In the genomic region with DNA sequence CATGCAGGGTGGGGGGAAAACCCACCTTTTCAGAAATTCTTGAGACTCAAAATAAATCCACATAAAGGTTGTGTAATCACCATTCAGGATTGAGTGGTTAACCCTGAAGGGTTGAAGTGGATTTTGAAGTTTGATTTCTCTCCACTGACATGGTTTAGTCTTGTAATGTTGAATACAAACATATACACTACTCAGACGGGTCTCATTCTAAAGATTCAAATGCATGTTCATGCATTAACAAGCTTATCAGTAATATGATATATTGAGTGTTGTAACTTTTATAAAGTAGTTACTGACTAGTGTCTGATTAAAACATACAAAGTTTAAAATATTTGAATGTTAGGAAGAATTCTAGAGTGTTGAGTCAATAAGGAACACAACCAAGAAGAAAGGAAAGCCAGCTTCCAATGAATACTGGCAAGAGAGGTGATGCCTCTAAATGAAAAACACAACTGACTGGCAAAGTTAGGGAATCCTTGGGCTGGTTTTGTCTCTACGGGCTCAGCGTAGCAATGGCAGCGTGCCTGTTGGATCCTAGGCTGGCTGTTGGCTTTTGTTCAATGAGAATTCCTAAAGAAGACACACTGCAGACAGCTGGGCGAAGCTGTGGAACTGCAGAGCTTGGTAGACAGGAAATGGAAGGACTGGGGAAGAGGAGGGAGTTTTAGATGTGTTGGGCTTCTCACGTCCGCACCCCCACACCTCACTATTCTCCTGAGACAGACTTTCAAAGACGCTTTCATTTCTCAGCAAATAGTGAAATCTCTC, we compare ENCODE assay signal across 10 mouse cellular contexts.
DNase-seq lines count a peak whose midpoint lies in the region; ATAC-seq and TF ChIP-seq lines count a peak whose summit lies in the region.
"Had no signal": no experiment of that assay in that cellular context is flagged by ENCODE, and none has a peak within 500 bp of the region (broad histone marks: within the 10 kb centered on the region; RNA-seq: fewer than 3 reads in every experiment).

No protein-coding gene starts in this region.

- WGBS in embryonic facial prominence, embryonic 14.5 days, result 72% methylated on average over 8 of the region's 8 CpGs
- WGBS in embryonic facial prominence, embryonic 10.5 days, result 89% methylated on average over 8 of the region's 8 CpGs
- WGBS in limb, embryonic 14.5 days, result 74% methylated on average over 8 of the region's 8 CpGs
- 95% methylated on average over 8 of the region's 8 CpGs for WGBS in limb, embryonic 10.5 days
- 89% methylated on average over 8 of the region's 8 CpGs for WGBS in hindbrain, embryonic 10.5 days
- WGBS in midbrain, embryonic 16.5 days, result 83% methylated on average over 8 of the region's 8 CpGs

- H3K4me3 ChIP-seq in embryonic facial prominence, embryonic 14.5 days (ENCODE audit: low read depth, low read length), result no peak overlapping the region
- H3K4me3 ChIP-seq in embryonic facial prominence, embryonic 10.5 days, result no peak overlapping the region
- no peak overlapping the region for H3K4me3 ChIP-seq in limb, embryonic 14.5 days (replicated peaks; ENCODE audit: low read length)
- no peak overlapping the region for H3K4me3 ChIP-seq in limb, embryonic 10.5 days
- no peak overlapping the region for H3K4me3 ChIP-seq in hindbrain, embryonic 10.5 days
- H3K4me3 ChIP-seq in midbrain, embryonic 16.5 days (ENCODE audit: low read depth, low read length), result no peak overlapping the region
- H3K4me3 ChIP-seq: neural tube, embryonic 12.5 days had no signal

- H3K27ac ChIP-seq in embryonic facial prominence, embryonic 14.5 days (replicated peaks; ENCODE audit: low read depth, low read length), result no peak overlapping the region
- H3K27ac ChIP-seq in embryonic facial prominence, embryonic 10.5 days (replicated peaks), result no peak overlapping the region
- no peak overlapping the region for H3K27ac ChIP-seq in limb, embryonic 14.5 days (replicated peaks; ENCODE audit: low read depth, low read length)
- H3K27ac ChIP-seq in limb, embryonic 10.5 days, result no peak overlapping the region
- H3K27ac ChIP-seq in hindbrain, embryonic 10.5 days, result no peak overlapping the region
- H3K27ac ChIP-seq in midbrain, embryonic 16.5 days (ENCODE audit: low read length), result no peak overlapping the region
- H3K27ac ChIP-seq: neural tube, embryonic 12.5 days had no signal

- ATAC-seq in embryonic facial prominence, embryonic 14.5 days (ENCODE audit: low read depth), result no peak
- no peak for ATAC-seq in limb, embryonic 14.5 days (ENCODE audit: low FRiP score, low read depth)
- ATAC-seq in midbrain, embryonic 16.5 days, result no peak

- no peaks in the 10 kb centered on the region for H3K4me1 ChIP-seq in embryonic facial prominence, embryonic 14.5 days (ENCODE audit: control insufficient read depth, insufficient read depth, low read length)
- no peaks in the 10 kb centered on the region for H3K4me1 ChIP-seq in embryonic facial prominence, embryonic 10.5 days
- no peaks in the 10 kb centered on the region for H3K4me1 ChIP-seq in limb, embryonic 14.5 days (ENCODE audit: control insufficient read depth, insufficient read depth, low read length)
- H3K4me1 ChIP-seq in limb, embryonic 10.5 days, result no peaks in the 10 kb centered on the region
- H3K4me1 ChIP-seq in hindbrain, embryonic 10.5 days (replicated peaks), result no peaks in the 10 kb centered on the region
- H3K4me1 ChIP-seq in midbrain, embryonic 16.5 days (ENCODE audit: control insufficient read depth, insufficient read depth, low read length), result no peaks in the 10 kb centered on the region
- H3K4me1 ChIP-seq: neural tube, embryonic 12.5 days had no signal

- no peak overlapping the region for H3K4me2 ChIP-seq in embryonic facial prominence, embryonic 14.5 days (ENCODE audit: low read depth, low read length)
- H3K4me2 ChIP-seq in limb, embryonic 14.5 days (replicated peaks; ENCODE audit: low read depth, low read length, severe bottlenecking), result no peak overlapping the region
- H3K4me2 ChIP-seq in midbrain, embryonic 16.5 days (ENCODE audit: low read length), result no peak overlapping the region
- H3K4me2 ChIP-seq: neural tube, embryonic 12.5 days had no signal

- DNase-seq in embryonic facial prominence, embryonic 14.5 days (ENCODE audit: low spot score), result peak; percentile 63
- DNase-seq in embryonic facial prominence, embryonic 10.5 days (ENCODE audit: low spot score), result no peak
- peak; percentile 30 for DNase-seq in limb, embryonic 14.5 days (ENCODE audit: low spot score)
- DNase-seq in limb, embryonic 10.5 days (ENCODE audit: low spot score), result no peak
- peak; percentile 62 for DNase-seq in heart, postnatal 4 days
- DNase-seq in right cerebral cortex, postnatal 4 days, result peak; percentile 41
- DNase-seq in hindbrain, embryonic 10.5 days (ENCODE audit: low spot score), result no peak
- DNase-seq: thymus, adult 18-20 months had no signal

- peaks cover 35% of the 10 kb centered on the region for H3K36me3 ChIP-seq in embryonic facial prominence, embryonic 14.5 days (ENCODE audit: control insufficient read depth, insufficient read depth, low read length)
- peaks cover 42% of the 10 kb centered on the region for H3K36me3 ChIP-seq in embryonic facial prominence, embryonic 10.5 days (replicated peaks)
- H3K36me3 ChIP-seq in limb, embryonic 14.5 days (ENCODE audit: control insufficient read depth, insufficient read depth, low read length), result peaks cover 21% of the 10 kb centered on the region
- H3K36me3 ChIP-seq in limb, embryonic 10.5 days, result peaks cover 43% of the 10 kb centered on the region
- H3K36me3 ChIP-seq in hindbrain, embryonic 10.5 days, result peaks cover 42% of the 10 kb centered on the region
- 0 out of 2 replicates have a peak, but pooled peaks cover 3% of the 10 kb centered on the region for H3K36me3 ChIP-seq in midbrain, embryonic 16.5 days (ENCODE audit: control insufficient read depth, insufficient read depth, low read length)
- H3K36me3 ChIP-seq: neural tube, embryonic 12.5 days had no signal

- H3K9ac ChIP-seq in embryonic facial prominence, embryonic 14.5 days (ENCODE audit: low read depth, low read length), result no peak overlapping the region
- H3K9ac ChIP-seq in limb, embryonic 14.5 days (ENCODE audit: low read depth, low read length, severe bottlenecking), result no peak overlapping the region
- H3K9ac ChIP-seq in midbrain, embryonic 16.5 days (ENCODE audit: low read depth, low read length), result no peak overlapping the region
- H3K9ac ChIP-seq: neural tube, embryonic 12.5 days had no signal

- H3K9me3 ChIP-seq in embryonic facial prominence, embryonic 14.5 days (ENCODE audit: control insufficient read depth, low read length), result no peaks in the 10 kb centered on the region
- no peaks in the 10 kb centered on the region for H3K9me3 ChIP-seq in embryonic facial prominence, embryonic 10.5 days
- H3K9me3 ChIP-seq in limb, embryonic 14.5 days (ENCODE audit: control insufficient read depth, low read length), result no peaks in the 10 kb centered on the region
- H3K9me3 ChIP-seq in limb, embryonic 10.5 days (replicated peaks), result no peaks in the 10 kb centered on the region
- no peaks in the 10 kb centered on the region for H3K9me3 ChIP-seq in hindbrain, embryonic 10.5 days
- H3K9me3 ChIP-seq in midbrain, embryonic 16.5 days (replicated peaks; ENCODE audit: control insufficient read depth, low read length, poor library complexity, severe bottlenecking), result no peaks in the 10 kb centered on the region
- H3K9me3 ChIP-seq: neural tube, embryonic 12.5 days had no signal

- TF ChIP-seq POLR2A in limb, embryonic 14.5 days (IDR thresholded peaks at IDR 0.05; ENCODE audit: borderline replicate concordance, extremely low read depth, insufficient read depth, insufficient read length), result no peak

- no peaks in the 10 kb centered on the region for H3K27me3 ChIP-seq in embryonic facial prominence, embryonic 14.5 days (replicated peaks; ENCODE audit: control insufficient read depth, insufficient read depth, low read length)
- no peaks in the 10 kb centered on the region for H3K27me3 ChIP-seq in embryonic facial prominence, embryonic 10.5 days (replicated peaks; ENCODE audit: low read depth, poor library complexity, severe bottlenecking)
- no peaks in the 10 kb centered on the region for H3K27me3 ChIP-seq in limb, embryonic 14.5 days (ENCODE audit: control insufficient read depth, insufficient read depth, low read length)
- H3K27me3 ChIP-seq in limb, embryonic 10.5 days (ENCODE audit: low read depth, poor library complexity, severe bottlenecking), result no peaks in the 10 kb centered on the region
- no peaks in the 10 kb centered on the region for H3K27me3 ChIP-seq in hindbrain, embryonic 10.5 days (ENCODE audit: insufficient read depth, poor library complexity, severe bottlenecking)
- H3K27me3 ChIP-seq in midbrain, embryonic 16.5 days (ENCODE audit: control insufficient read depth, insufficient read depth, low read depth, low read length), result no peaks in the 10 kb centered on the region
- H3K27me3 ChIP-seq: neural tube, embryonic 12.5 days had no signal

Comparison
In these comparisons a context has a peak if more than half of its experiments do, and no peak if none do; other contexts are left out.
1. DNase-seq: peak in embryonic facial prominence, embryonic 14.5 days (single experiment), limb, embryonic 14.5 days (single experiment), heart, postnatal 4 days (single experiment) and right cerebral cortex, postnatal 4 days (single experiment); none in embryonic facial prominence, embryonic 10.5 days (single experiment), limb, embryonic 10.5 days (single experiment) and hindbrain, embryonic 10.5 days (single experiment).